Mouse (Mus musculus) fibroblast of lung, adult 2 months (primary cell): ENCODE data around the gene Itsn1.

Experiments
- DNase-seq: peaks from one replicate; pipeline ENCODE4 v3.0.0-alpha.2; 2011; ENCODE audit warnings: low read depth

The Itsn1 gene

GRCm38 (mm10) chr16:91730446-91730845 is 1.4 kb downstream of the Itsn1 start:
- DNase-seq: no peak

GRCm38 (mm10) chr16:91732816-91733215 is 3.7 kb downstream of the Itsn1 start:
- no peak for DNase-seq

- no peak for DNase-seq
Observed at GRCm38 (mm10) chr16:91734771-91735170, 5.7 kb downstream of the Itsn1 start.

GRCm38 (mm10) chr16:91736046-91736816 is 7.2 kb downstream of the Itsn1 start:
- no peak for DNase-seq

GRCm38 (mm10) chr16:91738505-91738904 is 9.4 kb downstream of the Itsn1 start:
- DNase-seq: no peak

GRCm38 (mm10) chr16:91740184-91740917 is 11.3 kb downstream of the Itsn1 start:
- DNase-seq: no peak

- DNase-seq: no peak
Observed at GRCm38 (mm10) chr16:91740918-91741255, 11.8 kb downstream of the Itsn1 start.

- no peak for DNase-seq
Observed at GRCm38 (mm10) chr16:91743055-91743454, 14.0 kb downstream of the Itsn1 start.

- DNase-seq: no peak
Observed at GRCm38 (mm10) chr16:91746101-91746950, 17.2 kb downstream of the Itsn1 start.

- DNase-seq: no peak
Observed at GRCm38 (mm10) chr16:91747567-91747966, 18.5 kb downstream of the Itsn1 start.

- DNase-seq: no peak
Observed at GRCm38 (mm10) chr16:91751644-91752385, 22.7 kb downstream of the Itsn1 start.

- no peak for DNase-seq
Observed at GRCm38 (mm10) chr16:91753611-91754010, 24.5 kb downstream of the Itsn1 start.

GRCm38 (mm10) chr16:91754957-91755356 is 25.9 kb downstream of the Itsn1 start:
- DNase-seq: no peak

GRCm38 (mm10) chr16:91761202-91761601 is 32.1 kb downstream of the Itsn1 start:
- DNase-seq: no peak

GRCm38 (mm10) chr16:91761761-91762160 is 32.7 kb downstream of the Itsn1 start:
- DNase-seq: no peak

- no peak for DNase-seq
Observed at GRCm38 (mm10) chr16:91762476-91762875, 33.4 kb downstream of the Itsn1 start.

GRCm38 (mm10) chr16:91763975-91764374 is 34.9 kb downstream of the Itsn1 start:
- DNase-seq: no peak

- DNase-seq: no peak
Observed at GRCm38 (mm10) chr16:91764414-91764813, 35.3 kb downstream of the Itsn1 start.

GRCm38 (mm10) chr16:91765121-91765815 is 36.2 kb downstream of the Itsn1 start:
- DNase-seq: no peak

- no peak for DNase-seq
Observed at GRCm38 (mm10) chr16:91765816-91766210, 36.7 kb downstream of the Itsn1 start.

GRCm38 (mm10) chr16:91767165-91767701 is 38.2 kb downstream of the Itsn1 start:
- no peak for DNase-seq
